Mouse (Mus musculus): ENCODE results near the gene Ube2e3. TPM values are rescaled to one million over a fixed set of nuclear protein-coding genes. Genes with fewer than 3 reads are reported as not detected.
A peak's percentile ranks its signal among the peaks of the same experiment; 100 is the strongest.

The Ube2e3 gene
- polyA plus RNA-seq, 1 experiment from 2014 or later, result 111 TPM

DNA sequence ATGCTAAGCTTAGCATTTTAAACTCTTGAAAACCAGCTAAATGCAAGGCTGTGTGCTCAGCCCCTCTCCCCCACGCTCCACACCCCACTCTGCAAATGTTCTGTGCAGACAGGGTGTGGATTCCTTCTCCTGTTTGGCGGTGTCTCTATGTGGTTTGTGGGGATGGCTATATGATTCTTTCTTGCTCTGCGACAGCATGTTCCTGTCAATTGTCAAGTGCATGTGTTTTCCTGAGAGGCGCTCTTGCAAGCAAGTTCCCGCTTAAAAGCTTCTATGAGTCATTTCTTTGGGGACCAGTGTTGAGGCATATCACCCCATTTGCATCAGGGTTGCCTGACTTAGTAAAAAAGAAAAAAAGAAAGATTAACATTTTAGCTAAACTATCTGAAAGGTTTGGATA is 92.4 kb downstream of the Ube2e3 start:
- Histone ChIP-seq H3K4me1 (replicated peaks) (peaks cover 13% of the 10 kb centered on the region), H3K9ac (no peak overlapping the region), H3K4me3 (no peak overlapping the region), H3K27me3 (no peaks in the 10 kb centered on the region), H3K27ac (no peak overlapping the region), H3K36me3 (no peaks in the 10 kb centered on the region), H3K9me3 (replicated peaks) (no peaks in the 10 kb centered on the region), H3K4me2 (no peak overlapping the region)
- 62% methylated on average over 5 of the region's 5 CpGs for WGBS
- no peak for ATAC-seq (replicated peaks; ENCODE audit: insufficient number of reproducible peaks, insufficient read depth, low FRiP score, low read depth)

DNA sequence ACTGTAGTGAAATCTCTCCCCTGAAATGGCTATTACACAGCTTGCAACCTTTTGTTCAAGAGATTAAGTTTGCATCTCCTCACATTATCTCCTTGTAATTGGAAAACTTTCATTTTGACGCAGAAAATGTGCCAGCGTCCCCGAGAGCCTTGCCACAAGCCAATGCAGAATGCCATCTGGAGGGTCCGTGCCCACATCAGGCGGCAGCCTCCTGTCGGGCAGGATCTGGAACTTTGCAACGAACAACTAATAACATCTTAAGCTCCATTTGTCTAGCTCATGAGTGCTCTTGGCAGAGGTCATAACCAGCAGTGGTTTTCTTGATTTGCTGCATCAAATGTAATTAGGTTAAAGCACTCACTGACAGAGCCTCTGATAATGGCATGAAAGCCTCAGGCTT is 93.1 kb downstream of the Ube2e3 start:
- Histone ChIP-seq H3K4me2 (peak overlapping the region; percentile 20; the same call in 1 of the 2 replicates), H3K4me3 (no peak overlapping the region), H3K27me3 (no peaks in the 10 kb centered on the region), H3K4me1 (replicated peaks) (peaks cover 13% of the 10 kb centered on the region), H3K9me3 (replicated peaks) (no peaks in the 10 kb centered on the region), H3K27ac (no peak overlapping the region), H3K36me3 (no peaks in the 10 kb centered on the region), H3K9ac (no peak overlapping the region)
- ATAC-seq (replicated peaks; ENCODE audit: insufficient number of reproducible peaks, insufficient read depth, low FRiP score, low read depth), result no peak
- 66% methylated on average over 7 of the region's 7 CpGs for WGBS

DNA sequence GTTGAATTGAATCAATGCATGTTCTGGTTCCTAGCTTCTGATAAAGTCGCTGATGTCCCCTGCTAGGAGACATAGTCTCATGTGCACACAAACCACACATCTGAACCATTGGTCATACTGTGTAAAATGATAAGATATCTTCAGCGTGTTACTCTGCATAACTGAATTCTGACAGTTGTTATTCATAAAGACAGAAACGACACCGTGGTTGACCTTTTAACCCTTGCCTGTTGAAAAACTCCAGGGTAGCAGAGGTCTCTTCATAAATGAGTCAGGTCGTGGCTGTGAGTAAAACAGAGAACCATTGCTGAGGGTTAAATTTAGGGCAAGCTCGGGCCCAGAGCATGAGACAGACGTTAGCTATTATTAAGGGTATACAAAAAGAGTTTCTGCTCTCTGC is 93.7 kb downstream of the Ube2e3 start:
- 17% methylated on average over 7 of the region's 7 CpGs for WGBS
- H3K9ac ChIP-seq, result no peak overlapping the region
- peak overlapping the region; percentile 20; the same call in 1 of the 2 replicates for H3K4me2 ChIP-seq
- H3K36me3 ChIP-seq, result no peaks in the 10 kb centered on the region
- ATAC-seq (replicated peaks; ENCODE audit: insufficient number of reproducible peaks, insufficient read depth, low FRiP score, low read depth), result no peak
- H3K9me3 ChIP-seq (replicated peaks), result no peaks in the 10 kb centered on the region
- H3K4me3 ChIP-seq, result no peak overlapping the region
- H3K27me3 ChIP-seq, result no peaks in the 10 kb centered on the region
- H3K4me1 ChIP-seq (replicated peaks), result peaks cover 13% of the 10 kb centered on the region
- no peak overlapping the region for H3K27ac ChIP-seq

DNA sequence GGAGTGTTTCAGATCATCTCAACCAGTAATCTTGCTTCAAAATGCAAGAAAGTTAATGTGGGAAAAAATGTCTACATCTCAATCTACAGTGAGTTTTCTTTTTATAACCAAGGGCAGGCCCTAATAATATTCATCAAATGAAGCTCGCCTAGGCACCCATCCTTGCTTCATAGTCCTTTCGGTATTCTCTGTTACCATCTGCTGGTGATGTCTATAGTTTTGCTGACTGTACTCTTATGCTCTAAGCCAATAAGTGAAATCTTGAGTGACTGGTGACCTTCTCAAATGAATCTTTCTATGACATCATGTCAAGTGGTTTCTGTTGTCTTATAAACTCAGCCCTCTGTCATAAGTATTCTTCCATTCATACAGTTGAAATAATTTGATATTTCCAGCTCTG is 97.1 kb downstream of the Ube2e3 start:
- H3K27me3 ChIP-seq, result no peaks in the 10 kb centered on the region
- no peak for ATAC-seq (replicated peaks; ENCODE audit: insufficient number of reproducible peaks, insufficient read depth, low FRiP score, low read depth)
- 84% methylated on average over 2 of the region's 2 CpGs for WGBS

DNA sequence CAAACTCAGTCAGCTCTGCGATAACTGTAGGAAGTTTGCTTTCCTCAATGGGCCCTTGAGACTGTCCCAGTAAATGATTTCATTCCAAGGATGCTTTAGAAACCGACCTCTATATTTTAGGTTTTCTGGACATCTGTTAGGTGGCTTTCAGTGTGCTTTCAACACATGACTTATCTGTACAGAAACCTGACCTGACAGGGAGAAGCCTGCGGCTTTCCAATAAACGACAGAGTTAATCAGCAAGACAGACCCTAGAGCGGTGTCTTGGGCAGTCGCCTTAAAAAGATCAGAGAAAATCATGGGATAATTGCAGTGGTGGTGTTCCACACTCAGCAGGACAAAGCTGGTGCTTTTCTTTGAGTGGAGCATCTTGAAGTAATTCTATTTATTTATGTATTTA is 97.5 kb downstream of the Ube2e3 start:
- Histone ChIP-seq H3K36me3 (no peaks in the 10 kb centered on the region), H3K27ac (no peak overlapping the region), H3K9ac (no peak overlapping the region), H3K27me3 (no peaks in the 10 kb centered on the region), H3K4me2 (no peak overlapping the region), H3K4me1 (replicated peaks) (peaks cover 13% of the 10 kb centered on the region), H3K9me3 (replicated peaks) (no peaks in the 10 kb centered on the region), H3K4me3 (no peak overlapping the region)
- no peak for ATAC-seq (replicated peaks; ENCODE audit: insufficient number of reproducible peaks, insufficient read depth, low FRiP score, low read depth)
- WGBS, result 43% methylated on average over 6 of the region's 6 CpGs

More for the DNA sequence above, 97.1 kb downstream of the Ube2e3 start:
- H3K9me3 ChIP-seq (replicated peaks), result no peaks in the 10 kb centered on the region
- H3K4me3 ChIP-seq, result no peak overlapping the region
- H3K9ac ChIP-seq, result no peak overlapping the region
- no peak overlapping the region for H3K4me2 ChIP-seq
- no peaks in the 10 kb centered on the region for H3K36me3 ChIP-seq
- peaks cover 13% of the 10 kb centered on the region for H3K4me1 ChIP-seq (replicated peaks)
- no peak overlapping the region for H3K27ac ChIP-seq

DNA sequence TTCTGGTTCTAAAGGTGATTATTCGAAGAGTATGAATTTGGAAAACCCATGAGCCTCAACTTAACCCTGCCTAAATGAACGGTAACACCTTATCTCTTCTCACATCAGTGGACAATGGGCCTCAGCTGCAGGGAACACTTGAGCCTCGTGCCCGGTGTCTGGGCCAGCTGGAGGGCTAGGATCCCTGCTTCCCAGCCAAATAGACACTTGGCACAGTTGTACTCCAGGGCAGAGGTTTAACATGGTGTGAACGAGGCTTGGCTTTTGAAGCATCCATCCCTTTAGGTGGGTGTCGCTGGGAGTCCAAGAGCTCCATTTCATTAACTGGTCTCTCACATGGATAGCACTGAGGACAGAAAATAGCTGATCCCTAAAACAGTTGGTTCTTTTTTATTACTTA is 102.2 kb downstream of the Ube2e3 start:
- Histone ChIP-seq H3K4me1 (replicated peaks) (no peaks in the 10 kb centered on the region), H3K27ac (no peak overlapping the region), H3K36me3 (no peaks in the 10 kb centered on the region), H3K4me3 (no peak overlapping the region), H3K9ac (no peak overlapping the region), H3K9me3 (replicated peaks) (no peaks in the 10 kb centered on the region), H3K27me3 (no peaks in the 10 kb centered on the region), H3K4me2 (no peak overlapping the region)
- ATAC-seq (replicated peaks; ENCODE audit: insufficient number of reproducible peaks, insufficient read depth, low FRiP score, low read depth), result no peak
- 61% methylated on average over 6 of the region's 6 CpGs for WGBS
